Mouse (Mus musculus) R1 (cell line): Measurements from ENCODE around the gene Mrpl45.

Source experiments
- DNase-seq: peaks from one replicate; pipeline ENCODE4 v3.0.0-alpha.2; 2018; ENCODE audit warnings: low read depth, low spot score

The Mrpl45 gene

DNA sequence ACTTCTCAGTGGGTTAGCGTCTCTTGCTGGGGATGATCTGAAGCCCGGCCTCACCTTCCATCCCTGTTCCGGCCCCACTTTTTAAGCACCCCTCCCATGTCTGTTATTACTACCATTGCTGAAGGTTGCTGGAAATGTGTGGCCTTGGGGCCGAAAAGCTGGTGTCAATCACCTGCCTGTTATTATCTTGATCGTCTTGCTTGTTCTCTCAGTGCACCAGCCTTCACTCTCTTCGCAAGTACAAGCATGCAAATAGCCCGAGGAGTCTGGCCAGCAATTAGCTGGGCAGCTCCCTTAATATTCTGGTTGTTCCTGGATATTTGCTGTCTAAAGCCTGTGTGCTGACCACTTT is 48.1 kb downstream of the Mrpl45 start:
- DNase-seq: no peak

DNA sequence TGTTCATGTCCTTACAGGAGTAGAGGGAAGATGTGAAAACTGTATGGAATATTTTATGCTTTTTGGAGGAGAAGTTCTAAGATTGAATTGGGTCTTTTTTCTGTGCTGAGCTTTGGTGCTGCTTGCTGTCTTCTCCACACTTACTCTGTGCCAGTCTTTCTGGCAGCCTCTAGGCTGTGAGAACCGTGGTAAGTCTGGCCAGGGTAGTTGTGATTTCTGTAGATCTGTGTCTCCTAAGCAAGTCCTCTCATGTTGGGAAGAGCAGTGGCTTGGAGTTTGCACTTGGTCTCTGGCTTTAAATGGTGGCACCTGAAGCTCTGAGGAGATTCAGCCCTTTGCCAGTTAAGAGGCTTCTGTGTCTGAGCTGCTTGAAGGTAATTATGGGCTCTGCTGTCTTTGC is 50.0 kb downstream of the Mrpl45 start:
- no peak for DNase-seq

DNA sequence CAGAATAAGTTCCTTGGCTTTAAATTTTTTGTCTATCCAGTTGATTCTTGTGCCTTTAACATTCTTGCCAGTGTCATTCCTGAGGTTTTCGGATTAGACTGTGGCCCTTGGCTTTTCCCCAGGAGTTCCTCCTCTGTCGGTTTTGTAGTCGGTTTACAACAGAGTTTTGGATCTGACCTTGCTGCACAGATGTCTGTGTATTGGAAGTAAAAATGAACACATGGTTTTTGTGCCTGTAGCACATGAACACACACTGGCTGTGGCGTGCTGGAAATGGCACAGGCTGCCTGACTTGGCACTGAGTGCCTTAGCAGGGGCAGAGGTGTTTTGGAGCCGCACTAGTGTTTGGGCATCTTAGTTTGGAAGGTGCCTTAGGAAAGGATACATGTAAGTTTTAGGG is 53.0 kb downstream of the Mrpl45 start:
- DNase-seq: no peak

DNA sequence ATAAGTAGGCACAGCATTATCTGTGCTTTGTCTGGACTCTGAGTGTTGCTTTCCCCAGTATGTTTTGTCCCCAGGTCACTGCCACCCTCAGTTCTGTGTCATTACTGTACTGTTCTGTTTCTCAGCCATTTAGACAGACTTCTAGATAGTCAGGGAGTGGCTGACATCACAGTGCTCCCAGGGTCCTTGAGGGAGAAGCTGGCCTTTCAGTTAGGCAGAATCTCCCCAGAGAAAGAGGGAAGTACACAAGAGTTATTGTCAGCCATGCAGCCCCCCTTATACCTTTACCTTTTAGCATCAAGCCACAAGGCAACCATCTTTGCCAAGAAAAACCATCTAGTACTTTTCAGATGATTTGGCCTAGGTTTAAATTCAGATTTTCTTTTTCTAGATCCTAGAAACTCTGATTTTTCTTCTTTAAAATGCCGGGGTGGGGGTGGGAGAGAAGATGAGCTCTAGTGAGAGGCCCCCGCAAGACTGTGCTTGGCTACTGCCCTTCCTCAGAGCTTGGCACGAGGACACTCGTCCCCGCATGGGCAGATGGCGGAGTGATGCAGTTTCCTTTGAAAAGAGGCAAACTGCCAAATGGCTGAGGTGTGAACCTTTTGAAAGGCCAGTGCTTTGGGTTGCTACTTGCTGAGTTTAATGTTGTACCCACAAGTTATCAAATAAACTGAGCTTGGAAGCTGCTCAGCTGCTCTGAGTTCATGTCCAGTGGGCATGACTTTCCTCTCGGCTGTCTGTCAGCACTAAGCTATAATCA is 55.0 kb downstream of the Mrpl45 start:
- no peak for DNase-seq

DNA sequence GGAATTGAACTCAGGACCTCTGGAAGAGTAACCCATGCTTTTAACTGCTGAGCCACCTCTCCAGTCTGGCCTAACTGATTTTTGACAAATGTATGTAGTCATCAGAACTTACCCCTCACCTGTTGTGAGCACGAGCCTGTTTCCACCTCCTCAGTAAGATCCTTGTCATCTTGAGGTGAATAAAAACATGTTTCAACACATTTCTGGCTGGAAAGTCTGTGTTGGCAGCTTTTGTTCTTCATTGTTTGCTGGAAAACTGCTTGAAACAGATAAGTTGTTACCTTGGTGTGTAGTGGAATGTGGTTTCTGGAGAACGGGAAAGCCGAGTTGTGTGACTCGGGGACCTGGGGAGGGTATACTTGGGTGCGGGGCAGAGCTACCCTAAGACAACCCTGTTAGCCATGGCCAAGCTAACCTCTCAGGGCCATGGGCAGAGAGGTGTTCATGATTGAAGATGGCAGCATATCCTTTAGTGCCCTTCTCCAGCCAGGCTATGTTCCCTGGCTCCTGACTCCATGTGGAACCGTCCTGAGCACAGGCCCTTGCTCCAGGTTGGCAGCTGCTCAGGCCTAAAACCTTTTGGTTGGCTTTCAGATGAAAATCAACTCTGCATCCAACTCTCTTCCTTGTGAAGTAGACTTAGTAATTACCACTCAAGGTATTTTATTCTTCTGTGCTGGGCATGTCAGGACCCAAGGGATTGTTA is 56.8 kb downstream of the Mrpl45 start:
- DNase-seq: no peak

DNA sequence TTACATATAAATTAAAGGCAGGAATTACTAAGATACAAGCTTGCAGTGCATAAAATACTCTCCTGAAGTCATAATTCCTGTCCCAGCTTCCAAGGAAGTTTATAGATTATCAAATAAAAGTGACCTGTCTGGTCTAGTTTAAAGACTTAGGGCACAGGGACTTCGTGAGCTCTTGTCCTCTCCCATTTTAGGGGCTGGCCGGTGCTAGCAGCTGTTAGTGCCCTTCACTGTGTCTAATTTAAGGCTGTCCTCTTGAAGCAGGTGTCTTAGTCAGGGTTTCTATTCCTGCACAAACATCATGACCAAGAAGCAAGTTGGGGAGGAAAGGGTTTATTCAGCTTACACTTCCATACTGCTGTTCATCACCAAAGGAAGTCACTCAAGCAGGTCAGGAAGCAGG is 57.9 kb downstream of the Mrpl45 start:
- no peak for DNase-seq
